Mouse (Mus musculus) intestine, embryonic 15.5 days (tissue): ENCODE results near the gene Map4k4. TPM values are rescaled to one million over a fixed set of nuclear protein-coding genes. Genes with fewer than 3 reads are reported as not detected.

Source experiments
- ATAC-seq: fragments of 200-750 bp; cut with Nextera tagmentation; 2 replicates; pipeline ENCODE4 v1.8.0; 2017; ENCODE audit warnings: moderate TSS enrichment, moderate library complexity
- H3K27ac ChIP-seq: fragments of 300-500 bp; sonication (generic); 2 replicates; pipeline ENCODE4 v1.5.1; 2015; ENCODE audit warnings: mild to moderate bottlenecking, inconsistent platforms
- H3K27me3 ChIP-seq: fragments of 300-500 bp; sonication (generic); replicated peaks from 2 replicates; pipeline ENCODE4 v1.6.1; 2015; ENCODE audit warnings: inconsistent platforms
- H3K36me3 ChIP-seq: fragments of 300-500 bp; sonication (generic); 2 replicates; pipeline ENCODE4 v1.6.1; 2015; ENCODE audit warnings: inconsistent platforms
- H3K4me1 ChIP-seq: fragments of 300-500 bp; sonication (generic); replicated peaks from 2 replicates; pipeline ENCODE4 v1.6.1; 2015; ENCODE audit warnings: inconsistent platforms
- H3K4me2 ChIP-seq: fragments of 300-500 bp; sonication (generic); replicated peaks from 2 replicates; pipeline ENCODE4 v1.6.1; 2015; ENCODE audit warnings: mild to moderate bottlenecking, inconsistent platforms
- H3K4me3 ChIP-seq: fragments of 300-500 bp; sonication (generic); replicated peaks from 2 replicates; pipeline ENCODE4 v1.5.1; 2015; ENCODE audit warnings: inconsistent platforms
- H3K9ac ChIP-seq: fragments of 300-500 bp; sonication (generic); 2 replicates; pipeline ENCODE4 v1.6.1; 2015; ENCODE audit warnings: inconsistent platforms
- H3K9me3 ChIP-seq: fragments of 300-500 bp; sonication (generic); 2 replicates; pipeline ENCODE4 v1.6.1; 2016; ENCODE audit warnings: inconsistent platforms
- WGBS: fragments of 180-500 bp; shearing (Covaris S2); methylation state at CpG from one replicate; pipeline ENCODE4 v1.1.7; 2015; 5-methylcytosine and 5-hydroxymethylcytosine counted together
- polyA plus RNA-seq: library from polyadenylated mRNA; unstranded; fragments of >200 nt; fragmentation: Nextera tagmentation; extraction: Ambion mirVana; gene quantifications from 2 replicates; pipeline ENCODE4 v1.2.1, GENCODE M21; 2015

Gene Map4k4
- polyA plus RNA-seq, 1 experiment from 2014 or later, result 20.0 TPM

DNA sequence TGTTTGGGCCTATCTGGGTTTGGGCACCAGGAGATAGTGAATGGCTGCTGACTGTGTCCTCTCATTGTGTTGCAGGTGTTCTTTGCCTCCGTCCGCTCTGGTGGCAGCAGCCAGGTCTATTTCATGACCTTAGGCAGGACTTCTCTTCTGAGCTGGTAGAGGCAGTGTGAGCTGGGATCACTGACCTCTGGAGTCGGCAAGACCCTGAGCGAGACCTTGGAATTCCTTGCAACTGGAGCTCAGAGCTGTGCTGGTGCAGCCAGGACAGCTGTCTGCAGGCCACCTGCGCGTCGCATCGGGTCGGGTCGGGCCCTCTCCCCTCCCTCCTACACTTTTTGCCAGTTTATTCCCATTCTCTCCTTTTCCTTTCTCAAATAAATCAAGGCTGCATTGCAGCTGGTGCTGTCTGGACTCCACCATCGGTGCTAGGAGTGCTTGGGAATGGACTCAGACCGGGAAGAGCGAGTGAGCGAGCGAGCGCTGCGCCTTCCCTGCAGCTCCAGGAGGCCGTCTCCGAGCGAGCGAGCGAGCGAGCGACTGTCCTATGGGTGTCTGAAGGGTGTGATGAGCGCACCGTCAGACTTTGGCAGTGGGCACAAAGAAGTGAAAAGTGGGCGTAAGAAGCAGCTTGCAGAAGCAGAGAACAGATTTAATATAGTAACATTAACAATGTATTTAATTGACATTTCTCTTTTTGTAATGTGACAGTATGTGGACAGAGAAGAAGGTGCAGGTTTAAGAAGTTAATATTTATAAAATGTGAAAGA lies 124.0 kb downstream of the Map4k4 start:
- no peak overlapping the region for H3K9ac ChIP-seq
- H3K27me3 ChIP-seq, result no peaks in the 10 kb centered on the region
- no peak overlapping the region for H3K4me2 ChIP-seq
- no peak overlapping the region for H3K4me3 ChIP-seq
- H3K27ac ChIP-seq, result no peak overlapping the region
- H3K9me3 ChIP-seq, result no peaks in the 10 kb centered on the region
- WGBS, result 87% methylated on average over 27 of the region's 27 CpGs
- no peaks in the 10 kb centered on the region for H3K4me1 ChIP-seq
- ATAC-seq, result no peak
- H3K36me3 ChIP-seq, result peaks cover 23% of the 10 kb centered on the region

DNA sequence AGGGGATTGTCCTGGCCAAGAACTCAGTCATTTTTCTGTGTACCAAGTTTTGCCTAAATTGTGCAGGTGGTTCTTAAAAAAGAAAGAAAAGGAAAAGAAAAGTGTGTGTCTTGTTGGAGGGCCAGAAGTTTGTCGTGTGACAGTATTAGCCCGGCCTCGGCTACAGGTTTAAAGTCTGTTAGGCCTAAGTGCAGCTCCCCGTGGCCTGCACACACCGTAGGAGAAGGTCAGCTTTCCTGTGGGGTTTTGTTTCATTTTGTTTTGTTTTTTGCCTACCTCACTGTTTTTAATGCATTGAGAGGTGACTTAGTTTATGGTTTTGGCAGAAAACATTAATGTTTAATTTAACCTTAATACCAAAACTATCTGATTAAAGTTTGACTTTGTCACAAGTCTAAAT lies 124.7 kb downstream of the Map4k4 start:
- Histone ChIP-seq H3K27ac (no peak overlapping the region), H3K27me3 (no peaks in the 10 kb centered on the region), H3K4me3 (no peak overlapping the region), H3K4me2 (no peak overlapping the region), H3K36me3 (peaks cover 23% of the 10 kb centered on the region), H3K9ac (no peak overlapping the region), H3K4me1 (no peaks in the 10 kb centered on the region), H3K9me3 (no peaks in the 10 kb centered on the region)
- WGBS, result 86% methylated on average over 5 of the region's 5 CpGs
- no peak for ATAC-seq

DNA sequence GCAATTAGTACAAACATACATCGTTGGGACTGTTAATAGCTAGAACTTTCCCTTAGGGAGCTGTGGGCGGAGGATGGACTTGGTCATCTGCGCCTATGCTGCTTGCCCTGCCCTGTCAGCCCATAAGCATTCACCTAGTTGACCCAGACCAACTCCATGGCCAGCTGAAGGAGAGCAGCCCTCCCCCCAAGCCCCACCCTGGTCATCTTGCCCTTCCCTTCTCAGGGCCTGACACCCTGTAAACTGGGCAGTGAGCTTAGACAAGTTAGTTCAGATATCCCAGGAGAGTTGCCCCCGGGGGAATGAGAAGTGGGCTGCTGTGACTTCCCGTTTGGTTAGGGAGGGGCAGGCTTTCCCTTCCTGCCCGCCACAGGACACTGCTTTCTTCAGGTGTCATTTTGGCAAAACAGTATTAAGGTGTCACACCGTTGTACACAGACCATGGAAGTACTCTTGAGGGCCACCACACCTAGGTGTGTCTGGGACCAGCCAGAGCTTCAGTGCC lies 126.5 kb downstream of the Map4k4 start:
- H3K27me3 ChIP-seq, result no peaks in the 10 kb centered on the region
- ATAC-seq, result no peak
- no peak overlapping the region for H3K27ac ChIP-seq
- H3K9me3 ChIP-seq, result no peaks in the 10 kb centered on the region
- no peak overlapping the region for H3K4me3 ChIP-seq
- no peak overlapping the region for H3K9ac ChIP-seq
- 81% methylated on average over 7 of the region's 7 CpGs for WGBS
- H3K4me2 ChIP-seq, result no peak overlapping the region
- H3K36me3 ChIP-seq, result peaks cover 22% of the 10 kb centered on the region
- no peaks in the 10 kb centered on the region for H3K4me1 ChIP-seq

DNA sequence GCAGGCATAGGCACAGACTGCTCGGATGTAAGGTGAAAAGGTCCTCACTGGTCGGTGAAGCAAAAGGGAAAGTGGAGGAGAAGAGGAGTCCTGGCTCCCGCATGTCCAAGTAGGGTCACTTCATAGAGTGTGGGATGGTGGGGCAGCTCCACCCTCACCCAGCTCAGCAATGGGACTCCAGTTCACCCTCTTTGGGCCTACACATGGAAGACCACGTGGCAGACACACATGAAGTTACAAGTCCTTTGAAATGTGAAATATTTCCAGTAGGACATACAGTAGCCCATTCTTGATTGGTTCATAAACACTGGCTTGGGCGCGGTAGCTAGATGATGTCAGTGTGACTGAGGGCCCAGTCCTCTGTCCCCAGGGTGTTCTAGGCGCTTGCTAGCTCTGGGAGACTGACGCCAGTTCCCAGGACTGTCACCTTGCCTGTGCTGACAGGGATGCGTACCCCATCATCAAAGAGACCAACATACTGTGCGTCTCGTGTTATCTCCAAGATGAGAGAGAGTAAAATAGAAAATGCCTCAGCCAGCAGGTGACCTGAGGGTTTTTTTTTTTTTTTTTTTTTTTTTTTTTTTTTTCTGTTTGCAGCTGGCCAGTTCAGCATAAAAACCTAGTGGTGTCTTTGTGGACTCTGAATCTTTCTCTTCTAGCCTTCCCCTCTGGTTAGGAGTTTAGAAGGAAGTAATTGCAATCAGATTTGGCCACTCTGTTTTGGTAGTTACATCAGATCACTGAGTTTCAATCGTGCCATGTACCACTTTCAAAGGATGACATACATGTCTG lies 127.7 kb downstream of the Map4k4 start:
- H3K9me3 ChIP-seq, result no peaks in the 10 kb centered on the region
- no peaks in the 10 kb centered on the region for H3K4me1 ChIP-seq
- no peak overlapping the region for H3K9ac ChIP-seq
- no peak overlapping the region for H3K4me2 ChIP-seq
- H3K27me3 ChIP-seq, result no peaks in the 10 kb centered on the region
- peak; percentile 50; the same call in 1 of the 2 replicates for ATAC-seq
- no peak overlapping the region for H3K4me3 ChIP-seq
- H3K36me3 ChIP-seq, result peaks cover 10% of the 10 kb centered on the region; the same call in 1 of the 2 replicates
- H3K27ac ChIP-seq, result no peak overlapping the region
- WGBS, result 89% methylated on average over 12 of the region's 12 CpGs

DNA sequence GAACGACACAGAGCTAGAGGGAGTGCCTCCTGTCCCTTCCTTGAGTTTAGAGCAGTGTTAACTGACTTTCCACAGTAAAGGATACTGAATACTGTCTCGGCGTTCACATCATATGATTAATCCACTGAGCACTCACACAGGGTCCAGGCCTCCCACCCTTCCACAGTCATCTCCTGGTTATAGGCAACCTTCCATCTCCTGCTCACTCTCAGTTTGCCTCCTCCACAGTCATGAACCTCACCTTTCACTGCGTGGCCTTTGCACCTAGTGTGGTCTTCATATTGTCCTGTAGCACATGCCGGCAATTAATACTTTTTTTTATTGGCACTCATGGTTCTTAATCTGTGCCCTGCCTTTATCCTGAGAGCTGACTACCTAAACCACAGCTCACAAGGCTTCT lies 128.9 kb downstream of the Map4k4 start:
- no peak for ATAC-seq
- H3K4me3 ChIP-seq, result no peak overlapping the region
- no peaks in the 10 kb centered on the region for H3K27me3 ChIP-seq
- no peaks in the 10 kb centered on the region for H3K9me3 ChIP-seq
- H3K4me2 ChIP-seq, result no peak overlapping the region
- no peak overlapping the region for H3K27ac ChIP-seq
- H3K9ac ChIP-seq, result no peak overlapping the region
- H3K36me3 ChIP-seq, result peaks cover 10% of the 10 kb centered on the region; the same call in 1 of the 2 replicates
- 91% methylated on average over 5 of the region's 5 CpGs for WGBS
- no peaks in the 10 kb centered on the region for H3K4me1 ChIP-seq

DNA sequence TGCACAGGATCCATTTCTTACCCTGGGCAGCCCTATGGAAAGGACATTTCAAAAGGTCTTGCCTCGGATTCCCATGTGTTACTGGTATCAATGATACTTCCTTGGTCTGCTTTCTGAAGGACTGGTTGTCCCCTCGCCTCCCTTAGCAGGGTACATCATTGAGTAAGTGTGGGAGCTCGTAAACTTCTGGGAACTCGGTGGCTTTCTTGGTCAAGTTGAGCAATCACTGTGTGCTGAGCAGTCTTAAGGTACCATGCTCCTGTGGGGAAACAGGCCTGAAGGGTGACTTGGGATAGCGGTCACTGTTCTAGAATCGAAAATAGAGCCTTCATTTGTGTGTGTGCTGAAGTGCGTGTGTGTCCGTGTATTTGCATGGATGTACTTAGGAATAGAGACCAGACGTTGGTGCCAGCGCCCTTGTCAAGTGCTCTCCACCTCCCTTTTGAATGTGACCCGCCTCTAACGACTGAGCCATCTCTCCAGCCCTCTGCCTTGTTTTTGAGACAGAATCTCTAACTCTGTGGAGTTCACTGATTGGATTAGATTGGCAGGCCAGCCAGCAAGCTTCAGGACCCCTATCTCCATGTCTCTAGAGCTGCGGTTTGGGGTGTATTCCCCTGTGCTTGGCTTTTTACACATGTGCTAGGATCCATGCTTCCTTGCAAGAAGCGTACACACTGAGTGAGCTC lies 129.7 kb downstream of the Map4k4 start:
- Histone ChIP-seq H3K4me1 (no peaks in the 10 kb centered on the region), H3K27ac (no peak overlapping the region), H3K27me3 (no peaks in the 10 kb centered on the region), H3K4me2 (no peak overlapping the region), H3K9me3 (no peaks in the 10 kb centered on the region), H3K4me3 (no peak overlapping the region), H3K36me3 (peaks cover 10% of the 10 kb centered on the region; the same call in 1 of the 2 replicates), H3K9ac (no peak overlapping the region)
- 87% methylated on average over 14 of the region's 14 CpGs for WGBS
- ATAC-seq, result no peak

DNA sequence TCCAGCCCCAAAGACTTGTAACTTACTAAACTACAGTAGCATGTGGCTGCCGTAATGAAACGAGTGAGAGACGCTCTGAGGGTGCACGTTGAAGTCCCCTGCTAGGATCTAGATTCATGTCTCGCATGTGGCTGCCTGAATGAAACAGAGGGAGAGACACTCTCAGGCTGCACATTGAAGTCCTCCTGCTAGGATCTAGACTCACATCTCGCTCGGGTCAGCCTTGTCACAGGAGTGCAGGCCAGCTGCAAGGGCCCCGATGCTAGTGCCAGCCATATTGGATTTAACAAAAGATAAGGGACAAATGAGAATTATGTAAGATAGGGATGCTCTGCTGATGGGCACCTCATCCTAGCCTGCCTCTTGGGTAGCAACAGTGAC lies 130.3 kb downstream of the Map4k4 start:
- H3K4me3 ChIP-seq, result no peak overlapping the region
- H3K27me3 ChIP-seq, result no peaks in the 10 kb centered on the region
- no peak overlapping the region for H3K27ac ChIP-seq
- no peak for ATAC-seq
- H3K9ac ChIP-seq, result no peak overlapping the region
- no peaks in the 10 kb centered on the region for H3K9me3 ChIP-seq
- H3K36me3 ChIP-seq, result peaks cover 10% of the 10 kb centered on the region; the same call in 1 of the 2 replicates
- WGBS, result 90% methylated on average over 8 of the region's 8 CpGs
- no peak overlapping the region for H3K4me2 ChIP-seq
- no peaks in the 10 kb centered on the region for H3K4me1 ChIP-seq

DNA sequence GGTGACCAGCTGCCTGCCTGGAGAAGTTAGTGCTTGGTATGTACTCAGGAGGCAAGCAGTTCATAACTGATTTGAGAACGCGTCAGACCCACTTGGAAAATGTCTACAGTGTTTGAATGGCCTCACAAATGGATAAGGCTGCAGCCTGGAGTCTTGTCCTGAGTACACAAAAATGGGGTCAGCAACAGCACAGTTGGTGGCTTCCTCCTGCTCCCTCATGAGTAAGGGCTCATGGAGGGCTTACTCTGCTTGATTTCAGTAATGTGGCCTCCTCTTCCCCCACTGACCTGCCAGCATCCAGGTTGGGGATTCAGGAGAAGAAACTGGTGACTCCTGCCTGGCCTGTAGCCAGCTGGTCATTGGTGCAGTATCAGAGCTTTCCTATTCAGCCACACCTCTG lies 130.9 kb downstream of the Map4k4 start:
- Histone ChIP-seq H3K4me3 (no peak overlapping the region), H3K9me3 (no peaks in the 10 kb centered on the region), H3K36me3 (peaks cover 10% of the 10 kb centered on the region; the same call in 1 of the 2 replicates), H3K27me3 (no peaks in the 10 kb centered on the region), H3K27ac (no peak overlapping the region), H3K4me1 (no peaks in the 10 kb centered on the region), H3K9ac (no peak overlapping the region), H3K4me2 (no peak overlapping the region)
- WGBS, result 73% methylated on average over 2 of the region's 2 CpGs
- ATAC-seq, result no peak

DNA sequence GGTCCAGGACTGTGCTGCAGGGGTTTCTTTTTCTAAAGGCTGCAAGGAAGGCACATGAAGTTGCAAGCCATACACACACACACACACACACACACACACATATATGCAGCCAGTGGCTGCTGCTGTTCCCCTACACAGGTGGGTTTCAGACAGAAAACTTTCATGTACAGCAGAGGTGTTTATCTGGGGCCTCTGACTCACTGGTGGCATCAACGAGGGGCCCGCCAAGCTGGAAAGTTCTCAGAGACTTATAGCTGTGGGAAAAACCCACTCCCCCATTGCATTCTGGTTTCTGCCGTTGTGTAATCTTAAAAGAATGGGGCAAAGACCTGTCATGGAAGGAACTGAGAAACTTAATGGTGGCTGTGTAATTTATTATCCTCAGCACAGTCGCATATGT lies 132.6 kb downstream of the Map4k4 start:
- Histone ChIP-seq H3K27me3 (no peaks in the 10 kb centered on the region), H3K4me3 (no peak overlapping the region), H3K27ac (no peak overlapping the region), H3K4me2 (no peak overlapping the region), H3K4me1 (no peaks in the 10 kb centered on the region), H3K9ac (no peak overlapping the region), H3K36me3 (no peaks in the 10 kb centered on the region), H3K9me3 (no peaks in the 10 kb centered on the region)
- 57% methylated on average over 4 of the region's 4 CpGs for WGBS
- ATAC-seq, result no peak

DNA sequence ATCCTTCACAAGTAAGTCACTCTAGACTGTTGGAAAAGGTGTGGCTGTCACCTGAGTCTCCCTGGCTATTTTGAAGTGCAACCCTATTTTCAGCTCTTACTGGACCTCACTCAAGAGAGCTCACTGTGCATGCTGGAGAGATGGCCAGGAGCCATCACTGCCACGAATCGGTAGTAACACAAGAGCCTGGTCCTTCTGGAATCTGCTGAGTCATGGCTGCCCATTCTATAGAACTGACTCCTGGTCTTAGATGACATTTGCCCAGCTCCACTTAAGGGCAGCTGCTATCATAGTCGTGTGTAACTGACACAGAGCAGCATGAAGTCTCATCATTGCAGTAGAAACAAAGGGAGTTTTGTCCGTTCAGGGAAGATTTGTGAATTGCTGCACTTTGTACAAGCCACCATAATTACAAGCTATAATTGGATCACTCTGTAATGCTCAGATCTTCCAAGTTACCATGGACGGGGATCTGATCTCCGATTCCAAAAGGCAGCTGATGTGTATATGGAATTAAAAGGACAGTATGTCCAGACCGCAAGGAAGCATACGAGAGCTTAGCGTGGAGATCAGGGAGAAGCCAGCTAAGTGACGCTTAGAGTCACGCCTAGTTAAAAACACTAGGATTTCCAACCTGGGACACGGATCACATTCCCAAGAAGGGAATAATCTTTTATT lies 133.2 kb downstream of the Map4k4 start:
- WGBS, result 74% methylated on average over 12 of the region's 12 CpGs
- no peak overlapping the region for H3K4me3 ChIP-seq
- H3K27ac ChIP-seq, result no peak overlapping the region
- ATAC-seq, result no peak
- no peaks in the 10 kb centered on the region for H3K36me3 ChIP-seq
- H3K27me3 ChIP-seq, result no peaks in the 10 kb centered on the region
- H3K9ac ChIP-seq, result no peak overlapping the region
- H3K4me1 ChIP-seq, result no peaks in the 10 kb centered on the region
- no peaks in the 10 kb centered on the region for H3K9me3 ChIP-seq
- H3K4me2 ChIP-seq, result no peak overlapping the region

DNA sequence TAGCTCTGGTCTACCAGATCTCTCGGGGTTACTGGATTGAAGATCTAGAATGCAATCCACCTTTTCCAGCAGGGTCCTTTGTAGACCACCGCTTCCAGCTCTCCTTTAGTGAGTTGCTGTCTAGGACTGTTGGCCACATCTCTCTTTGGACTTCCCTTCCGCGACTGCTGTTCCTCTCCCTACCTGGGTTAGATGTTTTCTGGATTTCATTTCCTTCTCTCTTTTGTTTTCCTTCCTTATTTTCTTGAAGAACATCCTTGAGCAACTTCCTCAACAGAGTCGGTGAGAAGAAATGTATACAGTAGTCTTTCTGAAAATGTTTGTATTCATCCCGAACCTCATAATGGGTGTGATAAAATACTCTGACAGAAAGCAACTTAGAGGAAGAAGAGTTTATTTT lies 137.1 kb downstream of the Map4k4 start:
- no peak for ATAC-seq
- no peaks in the 10 kb centered on the region for H3K27me3 ChIP-seq
- H3K36me3 ChIP-seq, result no peaks in the 10 kb centered on the region
- 82% methylated on average over 6 of the region's 6 CpGs for WGBS
- no peaks in the 10 kb centered on the region for H3K9me3 ChIP-seq
- no peak overlapping the region for H3K4me3 ChIP-seq
- no peak overlapping the region for H3K9ac ChIP-seq
- H3K4me1 ChIP-seq, result no peaks in the 10 kb centered on the region
- H3K4me2 ChIP-seq, result no peak overlapping the region
- no peak overlapping the region for H3K27ac ChIP-seq

DNA sequence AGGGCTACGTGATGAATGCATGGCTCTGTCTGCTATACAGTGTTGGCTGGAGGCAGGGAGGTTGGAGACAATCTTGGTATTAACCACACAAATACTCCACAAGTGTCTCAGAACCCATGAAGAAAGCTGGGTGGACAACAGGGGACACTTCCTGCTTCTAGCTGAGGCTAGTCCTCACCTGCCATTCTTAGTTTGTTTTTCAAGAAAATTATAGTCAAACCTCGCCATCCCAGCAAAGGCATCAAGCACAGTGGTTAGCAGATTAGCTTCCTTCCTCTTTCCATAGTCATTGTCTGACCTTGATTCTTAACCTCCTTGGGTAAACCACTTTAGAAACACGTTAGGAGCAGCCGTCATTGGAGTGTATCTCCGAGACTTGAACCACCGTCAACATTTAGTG lies 145.0 kb downstream of the Map4k4 start:
- H3K9ac ChIP-seq, result no peak overlapping the region
- H3K36me3 ChIP-seq, result no peaks in the 10 kb centered on the region
- no peaks in the 10 kb centered on the region for H3K9me3 ChIP-seq
- no peak for ATAC-seq
- H3K4me2 ChIP-seq, result no peak overlapping the region
- H3K4me3 ChIP-seq, result no peak overlapping the region
- H3K4me1 ChIP-seq, result no peaks in the 10 kb centered on the region
- H3K27me3 ChIP-seq, result no peaks in the 10 kb centered on the region
- whole genome bisulfite sequencing, result 76% methylated on average over 6 of the region's 6 CpGs
- H3K27ac ChIP-seq, result no peak overlapping the region
